Mouse (Mus musculus) midbrain, embryonic 10.5 days (tissue): ENCODE results near the gene Pak1. TPM values are rescaled to one million over a fixed set of nuclear protein-coding genes. Genes with fewer than 3 reads are reported as not detected.

Experiments used
- DNase-seq: peaks from one replicate; pipeline ENCODE4 v3.0.0-alpha.2; 2017; ENCODE audit warnings: low spot score
- H3K27ac ChIP-seq: fragments of 300-500 bp; sonication (generic); replicated peaks from 2 replicates; pipeline ENCODE4 v1.5.1; 2016; ENCODE audit warnings: mild to moderate bottlenecking
- H3K27me3 ChIP-seq: fragments of 300-500 bp; sonication (generic); 2 replicates; pipeline ENCODE4 v1.6.1; 2016; ENCODE audit warnings: low read depth, mild to moderate bottlenecking; ENCODE audit not compliant: poor library complexity, severe bottlenecking
- H3K36me3 ChIP-seq: fragments of 300-500 bp; sonication (generic); 2 replicates; pipeline ENCODE4 v1.6.1; 2016; ENCODE audit warnings: mild to moderate bottlenecking, moderate library complexity
- H3K4me1 ChIP-seq: fragments of 300-500 bp; sonication (generic); 2 replicates; pipeline ENCODE4 v1.6.1; 2016
- H3K4me3 ChIP-seq: fragments of 300-500 bp; sonication (generic); 2 replicates; pipeline ENCODE4 v1.5.1; 2016; ENCODE audit warnings: mild to moderate bottlenecking, moderate library complexity
- H3K9me3 ChIP-seq: fragments of 300-500 bp; sonication (generic); replicated peaks from 2 replicates; pipeline ENCODE4 v1.6.1; 2016; ENCODE audit warnings: mild to moderate bottlenecking
- WGBS: fragments of 180-500 bp; shearing (Covaris S2); methylation state at CpG from one replicate; pipeline ENCODE4 v1.1.7; 2016; 5-methylcytosine and 5-hydroxymethylcytosine counted together
- polyA plus RNA-seq: library from polyadenylated mRNA; unstranded; fragments of >200 nt; fragmentation: Nextera tagmentation; extraction: Ambion mirVana; gene quantifications from 2 replicates; pipeline ENCODE4 v1.2.1, GENCODE M21; 2016

Pak1 gene
- polyA plus RNA-seq, 1 experiment from 2014 or later, result 70.4 TPM

DNA sequence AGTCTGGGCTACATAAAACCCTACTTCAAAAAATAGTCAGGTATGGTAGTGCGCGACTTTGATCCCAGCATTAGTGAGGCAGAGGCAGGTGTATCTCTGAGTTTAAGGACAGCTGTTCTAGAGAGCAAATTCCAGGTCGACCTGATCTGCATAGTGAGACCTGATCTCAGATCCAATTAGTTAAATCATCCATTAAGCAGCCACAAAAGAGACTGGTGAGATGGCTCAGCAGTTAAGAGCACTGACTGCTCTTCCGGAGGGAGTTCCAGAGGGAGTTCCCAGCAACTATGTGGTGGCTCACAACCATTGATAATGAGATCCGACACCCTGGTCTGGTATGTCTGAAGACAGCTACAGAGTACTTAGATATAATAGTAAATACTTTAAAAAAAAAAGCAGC lies 4.8 kb upstream of the Pak1 start:
- Histone ChIP-seq H3K9me3 (no peaks in the 10 kb centered on the region), H3K27ac (no peak overlapping the region), H3K36me3 (no peaks in the 10 kb centered on the region), H3K4me1 (peaks cover 6% of the 10 kb centered on the region; the same call in 1 of the 2 replicates), H3K4me3 (no peak overlapping the region), H3K27me3 (peaks cover 22% of the 10 kb centered on the region; the same call in 1 of the 2 replicates)
- 57% methylated on average over 5 of the region's 5 CpGs for WGBS
- DNase-seq, result no peak

DNA sequence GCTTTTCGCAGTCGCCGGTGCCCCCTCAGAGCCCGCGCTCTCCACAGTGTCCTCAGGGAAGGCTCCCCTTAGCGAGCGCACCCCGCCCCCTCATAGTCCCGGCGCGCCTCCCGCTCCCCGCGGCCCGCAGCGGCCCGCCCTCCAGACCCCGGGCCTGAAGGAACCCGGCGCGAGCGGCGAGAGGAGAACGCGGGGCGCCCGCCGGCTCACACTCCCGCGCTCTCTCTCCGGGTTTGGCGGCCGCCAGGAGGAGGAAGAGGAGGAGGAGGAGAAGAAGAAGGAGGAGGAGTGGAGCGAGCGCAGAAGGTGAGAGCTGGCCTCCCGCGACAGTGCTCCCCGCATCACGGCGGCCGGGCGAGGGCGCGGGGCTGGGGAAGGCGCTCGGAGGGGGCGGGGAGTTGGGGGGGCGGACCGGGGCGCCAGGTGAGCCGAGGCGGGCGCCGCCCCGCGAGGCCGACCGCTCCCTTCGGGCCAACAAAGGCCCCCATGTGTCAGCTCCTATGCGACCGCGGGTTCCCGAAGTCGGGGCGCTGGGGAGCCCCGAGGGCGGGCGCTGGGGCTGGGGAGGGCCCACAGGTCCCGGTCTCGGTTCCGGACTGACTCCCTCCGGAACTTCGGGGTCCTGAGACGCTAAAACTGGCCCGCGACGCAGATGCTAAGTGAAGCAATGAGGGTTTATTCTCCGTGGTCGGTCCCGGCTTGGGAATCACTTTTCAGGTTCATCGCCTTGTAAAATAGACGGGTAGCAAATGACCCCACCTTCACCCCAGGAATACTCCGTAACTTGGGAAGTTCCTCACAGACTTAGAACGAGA lies 535 bp downstream of the Pak1 start:
- peak overlapping the region; percentile 95 for H3K27ac ChIP-seq
- peaks cover 44% of the 10 kb centered on the region for H3K4me1 ChIP-seq
- H3K27me3 ChIP-seq, result peaks cover 37% of the 10 kb centered on the region
- WGBS, result under 1% methylated on average over 66 of the region's 84 CpGs
- H3K4me3 ChIP-seq, result peak overlapping the region; percentile 95
- H3K36me3 ChIP-seq, result no peaks in the 10 kb centered on the region
- no peaks in the 10 kb centered on the region for H3K9me3 ChIP-seq
- DNase-seq, result no peak

DNA sequence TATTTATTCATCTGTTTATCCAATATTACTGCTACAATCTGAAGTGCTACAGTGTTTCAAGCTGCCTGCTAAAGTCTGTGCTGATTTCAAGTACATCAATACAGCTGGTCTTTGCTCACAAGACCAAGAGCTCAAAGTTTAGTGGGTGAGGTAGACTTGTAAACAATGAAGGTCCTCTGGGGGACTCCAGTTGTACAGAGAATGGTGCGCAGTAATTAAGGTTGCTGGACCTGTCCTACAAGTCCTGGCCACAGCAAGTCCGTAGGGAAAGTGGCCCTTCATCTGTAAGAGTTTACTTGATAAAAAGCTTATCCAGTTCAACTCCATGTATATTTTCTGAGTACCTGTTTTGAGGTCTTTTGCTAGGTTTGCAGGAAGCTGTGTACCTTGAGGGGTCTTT lies 1.9 kb downstream of the Pak1 start:
- peaks cover 46% of the 10 kb centered on the region for H3K4me1 ChIP-seq
- WGBS, result 42% methylated on average over 2 of the region's 2 CpGs
- H3K4me3 ChIP-seq, result peak overlapping the region; percentile 95
- H3K36me3 ChIP-seq, result no peaks in the 10 kb centered on the region
- H3K9me3 ChIP-seq, result no peaks in the 10 kb centered on the region
- no peak overlapping the region for H3K27ac ChIP-seq
- no peak for DNase-seq
- H3K27me3 ChIP-seq, result peaks cover 33% of the 10 kb centered on the region

DNA sequence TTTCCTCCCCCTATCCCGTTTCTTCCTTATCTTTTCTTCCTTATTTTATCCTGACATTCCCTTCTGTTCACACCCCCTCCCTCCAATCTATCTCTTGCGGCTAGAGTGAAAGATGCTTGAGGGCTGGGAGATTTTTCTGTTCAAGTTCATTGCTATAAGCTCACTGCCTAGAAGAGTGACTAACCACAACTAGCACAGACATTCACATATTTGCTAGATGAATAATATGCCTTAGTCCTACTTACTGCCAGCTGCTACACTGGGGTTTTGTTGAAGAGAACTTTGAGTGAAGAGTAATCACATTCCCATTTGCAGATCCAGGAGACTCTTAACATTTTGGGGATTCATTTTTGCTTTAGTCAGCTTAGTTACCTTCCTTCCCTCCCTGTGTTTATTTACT lies 4.0 kb downstream of the Pak1 start:
- WGBS, result 75% methylated on average over 2 of the region's 2 CpGs
- peaks cover 21% of the 10 kb centered on the region for H3K27me3 ChIP-seq
- DNase-seq, result no peak

GRCm38 (mm10) chr7:97803116-97803515 lies 14.8 kb downstream of the Pak1 start:
- 40% methylated on average over 2 of the region's 2 CpGs for WGBS
- Histone ChIP-seq H3K4me3 (no peak overlapping the region), H3K27me3 (no peaks in the 10 kb centered on the region), H3K4me1 (peaks cover 74% of the 10 kb centered on the region), H3K9me3 (no peaks in the 10 kb centered on the region), H3K36me3 (no peaks in the 10 kb centered on the region), H3K27ac (peak overlapping the region; percentile 84)
- no peak for DNase-seq

More for the DNA sequence above, 4.0 kb downstream of the Pak1 start:
- Histone ChIP-seq H3K36me3 (no peaks in the 10 kb centered on the region), H3K4me1 (peaks cover 50% of the 10 kb centered on the region), H3K9me3 (no peaks in the 10 kb centered on the region), H3K4me3 (no peak overlapping the region), H3K27ac (no peak overlapping the region)

GRCm38 (mm10) chr7:97804245-97805066 lies 16.1 kb downstream of the Pak1 start:
- DNase-seq, result peak; percentile 68
- H3K27ac ChIP-seq, result peak overlapping the region; percentile 84
- H3K27me3 ChIP-seq, result no peaks in the 10 kb centered on the region
- H3K36me3 ChIP-seq, result no peaks in the 10 kb centered on the region
- H3K4me1 ChIP-seq, result peaks cover 61% of the 10 kb centered on the region
- H3K9me3 ChIP-seq, result no peaks in the 10 kb centered on the region
- H3K4me3 ChIP-seq, result no peak overlapping the region
- 19% methylated on average over 2 of the region's 2 CpGs for WGBS

- H3K4me1 ChIP-seq, result peaks cover 55% of the 10 kb centered on the region
- H3K36me3 ChIP-seq, result no peaks in the 10 kb centered on the region
- DNase-seq, result no peak
- H3K4me3 ChIP-seq, result no peak overlapping the region
- H3K27me3 ChIP-seq, result no peaks in the 10 kb centered on the region
- 48% methylated on average over 3 of the region's 3 CpGs for WGBS
- no peaks in the 10 kb centered on the region for H3K9me3 ChIP-seq
- peak overlapping the region; percentile 84 for H3K27ac ChIP-seq
These were observed 16.7 kb downstream of the Pak1 start for GRCm38 (mm10) chr7:97805067-97805365.

DNA sequence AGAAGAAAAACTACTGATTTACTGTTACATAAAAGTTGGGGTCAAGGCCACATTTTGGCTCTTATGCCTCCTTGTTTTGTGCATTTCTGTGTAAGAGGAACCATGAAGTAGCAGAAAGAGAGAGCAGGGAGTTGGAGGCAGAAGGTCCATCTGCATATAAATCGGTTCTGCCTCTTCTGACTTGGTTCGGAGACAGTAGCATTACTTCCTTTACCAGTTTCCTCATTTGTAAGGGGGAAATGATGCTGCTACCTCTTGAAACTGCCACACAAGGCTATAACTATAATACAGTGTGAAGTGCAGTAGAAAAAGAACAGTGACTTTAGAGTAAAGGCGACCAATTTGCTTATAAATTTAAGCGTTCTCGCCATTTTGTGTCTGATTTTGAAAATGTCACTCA lies 21.0 kb downstream of the Pak1 start:
- DNase-seq, result no peak
- Histone ChIP-seq H3K27me3 (no peaks in the 10 kb centered on the region), H3K36me3 (no peaks in the 10 kb centered on the region), H3K9me3 (no peaks in the 10 kb centered on the region), H3K4me1 (peaks cover 26% of the 10 kb centered on the region), H3K27ac (no peak overlapping the region), H3K4me3 (no peak overlapping the region)
- 77% methylated on average over 5 of the region's 5 CpGs for WGBS

- DNase-seq, result no peak
- WGBS, result 90% methylated on average over 2 of the region's 2 CpGs
- H3K36me3 ChIP-seq, result no peaks in the 10 kb centered on the region
- no peak overlapping the region for H3K4me3 ChIP-seq
- no peak overlapping the region for H3K27ac ChIP-seq
- no peaks in the 10 kb centered on the region for H3K4me1 ChIP-seq
- H3K9me3 ChIP-seq, result no peaks in the 10 kb centered on the region
- no peaks in the 10 kb centered on the region for H3K27me3 ChIP-seq
These were observed 33.5 kb downstream of the Pak1 start for GRCm38 (mm10) chr7:97821875-97822274.

GRCm38 (mm10) chr7:97829091-97829490 lies 40.8 kb downstream of the Pak1 start:
- no peak overlapping the region for H3K27ac ChIP-seq
- WGBS, result 85% methylated on average over 2 of the region's 2 CpGs
- no peaks in the 10 kb centered on the region for H3K36me3 ChIP-seq
- no peak overlapping the region for H3K4me3 ChIP-seq
- H3K4me1 ChIP-seq, result no peaks in the 10 kb centered on the region
- H3K27me3 ChIP-seq, result no peaks in the 10 kb centered on the region
- no peaks in the 10 kb centered on the region for H3K9me3 ChIP-seq
- no peak for DNase-seq

GRCm38 (mm10) chr7:97830739-97831138 lies 42.4 kb downstream of the Pak1 start:
- WGBS, result 70% methylated on average over 3 of the region's 3 CpGs
- H3K4me1 ChIP-seq, result no peaks in the 10 kb centered on the region
- DNase-seq, result no peak
- no peaks in the 10 kb centered on the region for H3K36me3 ChIP-seq
- no peak overlapping the region for H3K27ac ChIP-seq
- H3K4me3 ChIP-seq, result no peak overlapping the region
- no peaks in the 10 kb centered on the region for H3K27me3 ChIP-seq
- H3K9me3 ChIP-seq, result no peaks in the 10 kb centered on the region

- 89% methylated on average over 2 of the region's 2 CpGs for WGBS
- no peaks in the 10 kb centered on the region for H3K9me3 ChIP-seq
- no peaks in the 10 kb centered on the region for H3K36me3 ChIP-seq
- no peaks in the 10 kb centered on the region for H3K27me3 ChIP-seq
- no peak overlapping the region for H3K4me3 ChIP-seq
- no peaks in the 10 kb centered on the region for H3K4me1 ChIP-seq
- no peak overlapping the region for H3K27ac ChIP-seq
- no peak for DNase-seq
These were observed 44.6 kb downstream of the Pak1 start for GRCm38 (mm10) chr7:97832987-97833386.

- Histone ChIP-seq H3K4me3 (no peak overlapping the region), H3K27me3 (no peaks in the 10 kb centered on the region), H3K36me3 (no peaks in the 10 kb centered on the region), H3K27ac (no peak overlapping the region), H3K4me1 (peaks cover 14% of the 10 kb centered on the region), H3K9me3 (no peaks in the 10 kb centered on the region)
- DNase-seq, result no peak
These were observed 50.2 kb downstream of the Pak1 start for GRCm38 (mm10) chr7:97838574-97838973.
